Mouse (Mus musculus): ENCODE data around the gene Tmem121b. TPM values are rescaled to one million over a fixed set of nuclear protein-coding genes. Genes with fewer than 3 reads are reported as not detected.

Tmem121b gene
- polyA plus RNA-seq, 1 experiment from 2014 or later: not detected

DNA sequence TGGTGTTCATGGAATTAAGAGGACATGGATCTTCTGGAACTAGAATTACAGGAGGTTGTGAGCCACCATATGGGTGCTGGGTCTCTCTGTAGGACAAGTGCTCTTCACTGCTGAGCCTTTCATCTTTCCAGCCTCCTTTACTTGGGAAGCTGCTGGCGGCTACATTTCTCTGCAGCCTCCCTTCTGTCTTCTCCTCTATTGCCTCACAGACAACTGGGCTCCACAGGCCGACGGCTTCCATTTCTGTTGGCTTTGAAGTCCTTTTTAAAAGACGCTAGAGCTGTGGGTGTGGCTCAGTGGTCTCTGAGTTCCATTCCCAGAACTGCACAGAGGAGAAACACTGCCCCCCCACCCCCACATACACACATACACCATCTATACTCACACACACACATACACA is 28.2 kb downstream of the Tmem121b start:
- no peak overlapping the region for H3K4me3 ChIP-seq (ENCODE audit: inconsistent target)
- no peaks in the 10 kb centered on the region for H3K36me3 ChIP-seq (ENCODE audit: inconsistent target)
- WGBS (ENCODE audit: missing documents): 44% methylated on average over 4 of the region's 4 CpGs
- H3K27ac ChIP-seq: no peak overlapping the region
- H3K79me2 ChIP-seq (ENCODE audit: inconsistent target): peaks cover 55% of the 10 kb centered on the region

DNA sequence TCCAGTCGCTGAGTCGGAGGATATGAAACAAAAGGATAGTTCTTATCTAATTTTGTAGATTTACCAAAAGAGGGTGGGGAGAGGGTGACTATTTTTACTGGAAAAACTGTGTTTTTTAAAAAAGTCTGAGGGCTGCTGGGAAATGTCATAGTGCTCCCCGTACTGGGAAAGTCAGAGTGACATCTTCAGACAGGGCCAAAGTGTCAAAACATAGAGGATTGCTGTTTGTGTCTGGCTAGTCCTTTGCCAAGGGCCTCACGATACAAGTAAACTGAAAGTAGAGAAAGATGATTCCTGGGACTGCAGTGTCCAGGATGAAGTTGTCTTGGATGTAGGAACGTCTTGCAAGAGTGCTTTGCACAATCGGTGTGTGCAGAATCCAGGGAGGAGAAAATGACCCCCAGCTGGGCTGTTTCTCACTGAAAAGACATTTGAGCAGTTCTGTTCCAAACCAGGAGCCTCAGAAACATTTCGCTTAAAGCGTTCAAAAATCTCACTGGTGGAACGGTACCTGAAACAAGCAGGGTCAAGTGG is 29.1 kb downstream of the Tmem121b start:
- 0 out of 2 replicates have a peak overlapping the region, but pooled peaks have one; percentile 22 for H3K27ac ChIP-seq
- H3K4me3 ChIP-seq (ENCODE audit: inconsistent target): peak overlapping the region; percentile 57
- H3K79me2 ChIP-seq (ENCODE audit: inconsistent target): peaks cover 50% of the 10 kb centered on the region
- WGBS (ENCODE audit: missing documents): 21% methylated on average over 9 of the region's 9 CpGs
- H3K36me3 ChIP-seq (ENCODE audit: inconsistent target): no peaks in the 10 kb centered on the region

GRCm38 (mm10) chr6:120463884-120464283 is 29.7 kb downstream of the Tmem121b start:
- WGBS (ENCODE audit: missing documents): 0% methylated on average over 8 of the region's 11 CpGs
- peaks cover 44% of the 10 kb centered on the region for H3K79me2 ChIP-seq (ENCODE audit: inconsistent target)
- no peaks in the 10 kb centered on the region for H3K36me3 ChIP-seq (ENCODE audit: inconsistent target)
- peak overlapping the region; percentile 22; the same call in 1 of the 2 replicates for H3K27ac ChIP-seq
- H3K4me3 ChIP-seq (ENCODE audit: inconsistent target): peak overlapping the region; percentile 57

DNA sequence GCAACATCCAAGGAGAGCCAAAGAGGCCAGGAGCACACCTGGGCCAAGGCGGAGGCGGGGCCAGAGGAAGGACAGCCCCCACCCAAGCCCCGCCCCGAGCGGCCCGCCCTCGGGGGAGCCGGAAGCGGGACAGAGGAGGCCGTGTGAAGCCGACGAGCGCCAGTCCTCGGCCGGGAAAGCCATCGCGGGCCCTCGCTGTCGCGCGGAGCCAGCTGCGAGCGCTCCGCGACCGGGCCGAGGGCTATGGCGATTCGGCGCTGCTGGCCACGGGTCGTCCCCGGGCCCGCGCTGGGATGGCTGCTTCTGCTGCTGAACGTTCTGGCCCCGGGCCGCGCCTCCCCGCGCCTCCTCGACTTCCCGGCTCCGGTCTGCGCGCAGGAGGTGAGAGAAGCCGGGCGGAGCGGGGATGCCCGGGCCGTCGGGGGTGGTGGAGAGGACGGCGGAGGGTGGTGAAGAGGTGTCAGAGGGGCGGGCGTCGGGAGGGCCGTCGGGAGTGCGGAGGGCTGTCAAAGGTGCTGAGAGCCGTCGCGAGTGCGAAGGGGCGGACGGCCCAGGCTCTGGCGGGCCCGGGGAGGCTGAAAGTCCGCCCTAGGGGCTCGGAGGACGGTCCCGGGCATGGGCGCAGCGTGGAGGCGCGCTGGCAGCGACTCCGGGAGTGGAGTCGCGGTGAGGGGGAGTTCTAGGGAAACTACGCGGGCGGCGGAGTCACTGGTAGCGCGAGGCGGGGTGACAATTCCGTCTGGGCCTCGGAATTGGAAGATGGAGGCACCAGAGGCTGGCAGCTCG is 30.3 kb downstream of the Tmem121b start, which contains the start of gene Il17ra:
Gene Il17ra (plus strand): TSS at position 162 of the 786 bp plus-strand sequence.
- Histone ChIP-seq H3K36me3 (ENCODE audit: inconsistent target) (no peaks in the 10 kb centered on the region), H3K4me3 (ENCODE audit: inconsistent target) (peak within 1 kb of the TSS; percentile 57), H3K27ac (peak within 1 kb of the TSS; percentile 22; the same call in 1 of the 2 replicates), H3K79me2 (ENCODE audit: inconsistent target) (peaks cover 38% of the 10 kb centered on the region)
- under 1% methylated on average over 63 of the region's 90 CpGs for WGBS (ENCODE audit: missing documents)

GRCm38 (mm10) chr6:120462251-120462650 is 31.4 kb downstream of the Tmem121b start:
- WGBS (ENCODE audit: missing documents): 85% methylated on average over 6 of the region's 6 CpGs

DNA sequence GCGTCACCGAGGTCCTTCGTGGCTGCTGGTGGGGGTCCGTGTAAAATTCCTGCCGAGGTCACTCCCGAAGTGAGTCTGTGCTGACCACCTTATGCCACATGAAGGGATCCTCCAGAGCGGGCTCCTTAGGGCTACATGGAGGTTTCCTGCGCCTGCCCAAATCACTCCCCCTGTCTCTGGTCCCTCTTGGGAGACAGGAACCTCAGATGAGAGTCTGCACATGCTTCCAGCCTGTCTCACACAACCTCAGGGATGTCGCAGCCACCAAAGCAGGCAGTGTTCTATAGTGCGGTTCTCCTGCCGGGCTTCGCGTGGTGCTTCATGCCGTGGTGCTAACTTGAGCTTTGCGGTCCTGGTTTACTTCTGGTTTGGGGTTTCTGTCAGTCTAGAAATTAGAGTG is 32.4 kb downstream of the Tmem121b start:
- WGBS (ENCODE audit: missing documents): 82% methylated on average over 15 of the region's 15 CpGs
- Histone ChIP-seq H3K4me3 (ENCODE audit: inconsistent target) (no peak overlapping the region), H3K27ac (no peak overlapping the region)

More at GRCm38 (mm10) chr6:120462251-120462650, 31.4 kb downstream of the Tmem121b start:
- Histone ChIP-seq H3K27ac (no peak overlapping the region), H3K79me2 (ENCODE audit: inconsistent target) (peaks cover 28% of the 10 kb centered on the region), H3K36me3 (ENCODE audit: inconsistent target) (no peaks in the 10 kb centered on the region), H3K4me3 (ENCODE audit: inconsistent target) (no peak overlapping the region)

DNA sequence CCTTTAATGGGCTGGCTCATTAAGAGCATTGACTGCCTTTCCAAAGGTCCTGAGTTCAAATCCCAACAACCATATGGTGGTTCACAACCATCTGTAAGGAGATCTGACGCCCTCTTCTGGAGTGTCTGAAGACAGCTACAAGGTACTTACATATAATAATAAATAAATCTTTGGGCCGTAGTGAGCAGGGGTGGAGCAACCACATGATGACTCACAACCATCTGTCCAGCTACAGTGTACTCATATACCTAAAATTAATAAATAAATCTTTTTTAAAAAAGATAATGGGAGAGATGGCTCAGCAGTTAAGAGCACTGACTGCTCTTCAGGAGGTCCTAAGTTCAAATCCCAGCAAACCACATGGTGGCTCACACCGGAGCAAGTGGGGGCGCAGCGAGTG is 35.9 kb downstream of the Tmem121b start:
- WGBS (ENCODE audit: missing documents): 93% methylated on average over 4 of the region's 5 CpGs
- Histone ChIP-seq H3K36me3 (ENCODE audit: inconsistent target) (no peaks in the 10 kb centered on the region), H3K4me3 (ENCODE audit: inconsistent target) (no peak overlapping the region), H3K27ac (no peak overlapping the region), H3K79me2 (ENCODE audit: inconsistent target) (no peaks in the 10 kb centered on the region)

More for the DNA sequence above, 32.4 kb downstream of the Tmem121b start:
- Histone ChIP-seq H3K36me3 (ENCODE audit: inconsistent target) (no peaks in the 10 kb centered on the region), H3K79me2 (ENCODE audit: inconsistent target) (peaks cover 26% of the 10 kb centered on the region)

DNA sequence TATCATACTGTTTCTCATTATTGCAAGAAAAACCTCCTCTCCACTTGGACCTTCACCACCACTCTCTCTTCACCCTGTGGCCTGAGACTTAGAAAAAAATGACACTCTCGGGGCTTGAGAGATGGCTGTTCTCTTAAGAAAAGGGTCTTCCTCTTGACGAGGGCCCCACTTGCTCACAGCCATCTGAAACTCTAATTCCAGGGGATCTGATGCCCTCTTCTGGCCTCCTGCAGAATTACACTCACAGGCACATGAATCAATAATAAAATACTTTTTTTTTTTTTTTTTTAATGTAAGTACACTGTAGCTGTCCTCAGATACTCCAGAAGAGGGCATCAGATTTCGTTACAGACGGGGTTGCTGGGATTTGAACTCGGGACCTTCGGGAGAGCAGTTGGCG is 36.5 kb downstream of the Tmem121b start:
- Histone ChIP-seq H3K27ac (no peak overlapping the region), H3K4me3 (ENCODE audit: inconsistent target) (no peak overlapping the region), H3K36me3 (ENCODE audit: inconsistent target) (no peaks in the 10 kb centered on the region), H3K79me2 (ENCODE audit: inconsistent target) (no peaks in the 10 kb centered on the region)
- 84% methylated on average over 7 of the region's 7 CpGs for WGBS (ENCODE audit: missing documents)

DNA sequence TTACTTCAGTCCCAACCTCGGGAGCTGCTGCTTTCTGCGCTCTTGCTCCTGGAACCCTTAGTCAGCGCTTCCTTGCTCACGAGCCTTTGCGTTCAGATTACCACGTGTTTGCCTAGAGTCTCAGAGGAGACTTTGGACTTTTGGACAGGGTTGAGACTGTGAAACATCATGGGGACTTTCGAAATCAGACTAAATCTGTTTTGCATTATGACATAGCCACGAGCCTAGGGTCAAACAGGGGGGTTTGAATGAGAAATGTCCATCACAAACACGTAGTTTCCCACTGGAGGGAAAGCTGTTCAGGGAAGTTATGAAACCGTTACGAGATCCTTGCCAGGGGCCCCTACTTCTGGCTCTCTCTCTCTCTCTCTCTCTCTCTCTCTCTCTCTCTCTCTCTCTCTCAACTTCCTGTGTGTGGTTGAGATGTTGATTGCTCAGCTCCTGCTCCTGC is 39.0 kb downstream of the Tmem121b start:
- H3K27ac ChIP-seq: peak overlapping the region; percentile 50
- H3K79me2 ChIP-seq (ENCODE audit: inconsistent target): no peaks in the 10 kb centered on the region
- no peaks in the 10 kb centered on the region for H3K36me3 ChIP-seq (ENCODE audit: inconsistent target)
- H3K4me3 ChIP-seq (ENCODE audit: inconsistent target): no peak overlapping the region
- WGBS (ENCODE audit: missing documents): under 1% methylated on average over 11 of the region's 11 CpGs

DNA sequence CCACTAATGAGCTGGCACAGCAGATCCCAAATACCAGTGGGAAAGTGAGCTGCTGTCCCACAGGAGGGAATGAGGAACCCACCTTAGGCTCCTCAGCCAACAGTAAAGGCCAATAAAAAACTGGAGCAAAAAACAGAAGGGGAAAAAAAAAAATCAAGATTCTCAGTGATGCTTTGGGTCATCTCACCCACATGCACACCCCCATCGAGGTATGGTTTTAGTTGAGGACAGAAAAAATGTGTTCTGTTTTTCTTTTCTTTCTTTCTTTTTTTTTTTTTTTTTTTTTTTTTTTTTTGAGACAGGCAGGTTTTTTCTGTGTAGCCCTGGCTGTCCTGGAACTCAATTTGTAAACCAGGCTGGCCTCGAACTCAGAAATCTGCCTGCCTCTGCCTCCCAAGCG is 40.1 kb downstream of the Tmem121b start:
- Histone ChIP-seq H3K27ac (no peak overlapping the region), H3K79me2 (ENCODE audit: inconsistent target) (no peaks in the 10 kb centered on the region), H3K4me3 (ENCODE audit: inconsistent target) (no peak overlapping the region), H3K36me3 (ENCODE audit: inconsistent target) (no peaks in the 10 kb centered on the region)
- WGBS (ENCODE audit: missing documents): 94% methylated on average over 2 of the region's 3 CpGs

GRCm38 (mm10) chr6:120453103-120453445 is 40.5 kb downstream of the Tmem121b start:
- Histone ChIP-seq H3K79me2 (ENCODE audit: inconsistent target) (no peaks in the 10 kb centered on the region), H3K4me3 (ENCODE audit: inconsistent target) (no peak overlapping the region), H3K27ac (peak overlapping the region; percentile 21; the same call in 1 of the 2 replicates), H3K36me3 (ENCODE audit: inconsistent target) (no peaks in the 10 kb centered on the region)
- 11% methylated on average over 5 of the region's 5 CpGs for WGBS (ENCODE audit: missing documents)

GRCm38 (mm10) chr6:120452384-120453102 is 41.1 kb downstream of the Tmem121b start:
- no peak overlapping the region for H3K4me3 ChIP-seq (ENCODE audit: inconsistent target)
- no peaks in the 10 kb centered on the region for H3K36me3 ChIP-seq (ENCODE audit: inconsistent target)
- 10% methylated on average over 10 of the region's 11 CpGs for WGBS (ENCODE audit: missing documents)
- H3K79me2 ChIP-seq (ENCODE audit: inconsistent target): no peaks in the 10 kb centered on the region
- H3K27ac ChIP-seq: peak overlapping the region; percentile 21; the same call in 1 of the 2 replicates

DNA sequence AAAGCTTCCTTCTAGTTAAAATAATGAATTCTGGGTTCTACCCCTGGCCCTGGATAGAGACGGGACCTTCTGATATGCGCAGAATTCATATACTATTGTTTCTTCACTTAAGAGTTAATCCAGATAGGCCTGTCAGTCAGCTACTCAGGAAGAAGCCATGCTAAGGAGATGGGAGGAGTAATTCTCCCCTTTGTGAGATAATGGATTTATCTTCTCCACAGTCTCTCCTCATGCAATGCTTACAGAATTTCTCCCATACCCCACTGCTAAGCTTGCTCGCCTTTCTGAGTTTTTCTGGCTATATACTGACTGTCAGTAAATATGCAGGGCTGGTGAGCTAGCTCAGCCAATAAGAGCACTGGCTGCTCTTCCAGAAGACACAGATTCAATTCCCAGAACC is 43.4 kb downstream of the Tmem121b start:
- no peaks in the 10 kb centered on the region for H3K79me2 ChIP-seq (ENCODE audit: inconsistent target)
- 98% methylated on average over 3 of the region's 3 CpGs for WGBS (ENCODE audit: missing documents)
- no peak overlapping the region for H3K4me3 ChIP-seq (ENCODE audit: inconsistent target)
- H3K27ac ChIP-seq: no peak overlapping the region
- H3K36me3 ChIP-seq (ENCODE audit: inconsistent target): no peaks in the 10 kb centered on the region

GRCm38 (mm10) chr6:120443363-120444355 is 49.9 kb downstream of the Tmem121b start:
- WGBS (ENCODE audit: missing documents): 96% methylated on average over 14 of the region's 14 CpGs
- no peak overlapping the region for H3K4me3 ChIP-seq (ENCODE audit: inconsistent target)
- H3K79me2 ChIP-seq (ENCODE audit: inconsistent target): no peaks in the 10 kb centered on the region
- peaks cover 17% of the 10 kb centered on the region for H3K36me3 ChIP-seq (ENCODE audit: inconsistent target)
- no peak overlapping the region for H3K27ac ChIP-seq
